Mouse (Mus musculus) lung, postnatal 14 days (tissue): ENCODE measurements around the gene Slc16a7.

ENCODE experiments used
- DNase-seq: peaks from one replicate; pipeline ENCODE4 v3.0.0; 2021

The Slc16a7 gene

GRCm38 (mm10) chr10:125321446-125322428 lies 67.5 kb downstream of the Slc16a7 start:
- DNase-seq, result peak; percentile 50

- DNase-seq, result peak; percentile 24
These were observed 71.9 kb downstream of the Slc16a7 start for GRCm38 (mm10) chr10:125317317-125317716.

- no peak for DNase-seq
These were observed 78.4 kb downstream of the Slc16a7 start for GRCm38 (mm10) chr10:125310855-125311254.

DNA sequence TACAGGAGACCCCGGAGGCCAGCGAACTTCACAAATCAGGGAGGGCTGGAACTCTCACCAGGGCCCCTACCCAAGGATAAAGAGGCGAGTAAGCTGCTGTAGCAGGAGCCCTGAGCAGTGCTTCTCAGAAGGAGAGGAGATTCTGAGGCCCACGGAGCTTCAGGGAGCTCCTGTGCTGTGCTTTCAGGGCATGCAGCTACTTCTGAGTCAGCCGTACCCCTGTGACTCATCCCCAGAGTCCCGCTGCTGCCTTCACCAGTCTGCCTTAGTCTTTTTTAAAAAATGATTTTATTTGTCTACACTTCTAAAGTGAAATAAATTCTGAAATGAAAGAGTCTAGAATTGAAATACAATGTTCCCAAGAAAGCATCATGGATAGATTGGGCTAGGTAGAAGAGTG lies 91.2 kb downstream of the Slc16a7 start:
- DNase-seq, result no peak

- DNase-seq, result no peak
These were observed 98.9 kb downstream of the Slc16a7 start for GRCm38 (mm10) chr10:125290320-125290719.

- no peak for DNase-seq
These were observed 100.7 kb downstream of the Slc16a7 start for GRCm38 (mm10) chr10:125288560-125288959.

DNA sequence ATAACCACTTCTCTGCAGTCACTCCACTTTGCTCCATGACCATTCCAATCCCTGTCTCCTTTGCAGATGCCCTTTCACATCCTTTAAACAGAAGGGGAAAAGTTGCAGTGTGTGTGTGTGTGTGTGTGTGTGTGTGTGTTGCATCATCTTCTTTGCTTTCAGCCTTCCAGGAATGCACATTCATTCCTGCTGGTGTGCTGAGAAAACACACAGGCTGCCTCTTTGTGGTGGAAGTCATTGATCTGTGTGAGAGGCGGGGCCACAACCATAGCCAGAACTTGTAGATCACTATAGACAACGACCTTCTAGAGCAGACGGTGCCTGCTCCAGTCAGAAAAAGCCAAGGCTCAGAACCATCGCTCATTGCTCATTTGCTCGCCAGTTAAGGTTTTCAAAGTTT lies 103.9 kb downstream of the Slc16a7 start:
- DNase-seq, result no peak

DNA sequence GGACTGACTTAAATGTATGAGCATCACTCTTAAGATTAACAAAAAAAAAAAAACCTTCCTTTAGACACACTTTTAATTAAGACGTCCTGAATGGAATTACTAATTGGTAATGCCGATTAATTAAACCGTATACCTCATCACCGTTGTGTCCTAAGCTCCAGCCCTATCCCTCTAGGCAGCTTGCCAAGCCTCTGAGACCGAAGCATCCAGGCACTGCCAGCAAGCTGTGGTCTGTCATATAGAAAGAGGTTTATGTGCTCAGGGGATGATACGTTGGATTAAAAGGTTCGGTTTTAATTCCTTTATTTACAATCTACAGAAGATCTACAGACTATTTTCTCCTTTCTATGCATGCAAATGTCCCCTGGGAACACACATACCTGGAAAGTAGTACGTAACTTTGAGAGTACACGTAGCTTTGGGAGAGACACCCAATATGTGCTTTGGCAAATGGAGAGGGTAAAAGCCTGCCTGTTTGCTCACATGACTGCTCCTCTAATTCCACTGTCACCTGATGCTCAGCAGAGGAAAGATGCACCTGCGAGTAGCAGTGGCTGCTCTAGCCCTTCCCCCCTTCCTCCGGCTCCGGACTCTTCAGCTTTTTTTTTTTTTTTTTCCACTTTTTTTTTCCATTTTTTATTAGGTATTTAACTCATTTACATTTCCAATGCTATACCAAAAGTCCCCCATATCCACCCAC lies 114.0 kb downstream of the Slc16a7 start:
- DNase-seq, result no peak

- DNase-seq, result no peak
These were observed 114.6 kb downstream of the Slc16a7 start for GRCm38 (mm10) chr10:125274519-125275148.

- no peak for DNase-seq
These were observed 115.5 kb downstream of the Slc16a7 start for GRCm38 (mm10) chr10:125273759-125274158.

DNA sequence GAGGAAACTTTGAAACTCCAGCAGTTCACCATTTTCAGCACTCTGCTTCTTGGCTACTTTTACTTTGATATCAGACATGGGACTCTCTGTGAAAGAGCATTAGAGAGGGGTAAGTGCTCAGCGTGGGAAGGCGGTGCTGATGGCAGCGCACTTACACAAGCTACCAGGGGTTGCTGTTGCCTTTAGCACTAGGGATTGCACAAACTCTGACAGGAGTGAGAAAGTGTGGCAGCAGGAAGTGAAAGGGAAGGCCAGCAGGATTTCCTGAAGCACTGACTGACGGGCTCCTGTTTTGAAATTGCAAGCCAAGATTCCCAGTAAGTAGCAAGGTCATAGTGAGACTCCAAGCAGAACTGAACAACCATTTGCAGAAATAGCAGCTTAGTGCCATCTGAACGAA lies 117.8 kb downstream of the Slc16a7 start:
- peak; percentile 5 for DNase-seq

DNA sequence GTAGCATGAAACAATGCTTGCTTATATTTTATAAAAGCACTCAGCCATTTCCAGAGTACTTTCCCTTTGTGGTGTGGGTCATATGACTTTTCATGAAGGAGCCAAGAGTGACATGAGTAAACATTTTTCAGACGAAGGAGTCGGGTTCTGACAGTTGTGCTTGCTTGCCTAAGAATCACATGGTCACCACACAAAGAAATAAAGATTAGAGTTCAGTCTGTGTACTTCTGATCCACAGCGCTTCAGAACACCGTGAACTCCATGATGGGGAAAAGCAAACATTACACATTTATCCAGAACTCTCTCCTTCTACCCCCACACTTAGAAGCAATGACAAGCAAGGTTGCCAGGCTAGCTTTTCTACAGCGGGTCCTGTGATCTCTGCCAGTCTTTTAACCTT lies 119.0 kb downstream of the Slc16a7 start:
- DNase-seq, result no peak

DNA sequence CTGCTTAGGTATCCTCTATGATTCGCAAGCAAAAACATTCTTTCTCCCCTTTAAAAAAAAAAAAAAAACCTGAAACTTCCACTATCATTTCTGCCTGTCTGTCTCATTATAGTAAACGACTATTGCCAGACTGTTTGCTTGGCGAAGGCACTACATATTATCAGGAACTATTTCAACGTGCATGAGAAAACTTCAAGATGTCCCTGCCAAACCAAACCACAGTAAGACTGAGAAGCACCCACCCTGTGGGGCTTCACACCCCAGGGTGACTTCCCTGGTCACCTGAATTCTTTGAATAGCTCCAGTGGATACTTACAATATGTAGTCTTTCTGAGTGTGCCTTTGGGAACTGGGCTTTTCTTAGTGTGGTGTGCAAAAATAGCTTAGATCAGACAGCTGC lies 122.9 kb downstream of the Slc16a7 start:
- DNase-seq, result no peak

- DNase-seq, result peak; percentile 10
These were observed 123.4 kb downstream of the Slc16a7 start for GRCm38 (mm10) chr10:125265901-125266300.

GRCm38 (mm10) chr10:125265467-125265866 lies 123.8 kb downstream of the Slc16a7 start:
- DNase-seq, result peak; percentile 36

DNA sequence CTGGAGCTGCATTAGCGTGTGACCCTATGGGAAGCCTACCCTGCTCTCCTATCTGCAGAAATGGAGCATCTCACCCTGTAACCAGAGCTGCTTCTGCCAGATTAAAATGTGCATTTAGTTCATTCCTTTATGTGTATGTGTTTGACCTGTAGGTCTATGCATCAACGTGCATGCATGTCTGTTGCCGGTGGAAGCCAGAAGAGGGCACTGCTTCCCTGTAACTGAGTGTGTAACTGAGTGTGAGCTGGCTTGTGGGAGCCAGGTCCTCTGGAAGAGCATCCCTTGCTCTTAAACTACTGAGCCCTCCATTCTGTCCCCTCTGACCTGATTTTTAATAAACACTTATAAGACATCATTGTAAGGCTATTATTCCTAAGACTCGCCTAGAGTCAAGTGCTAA lies 124.3 kb downstream of the Slc16a7 start:
- DNase-seq, result peak; percentile 61

- no peak for DNase-seq
These were observed 133.4 kb downstream of the Slc16a7 start for GRCm38 (mm10) chr10:125255904-125256303.

- DNase-seq, result no peak
These were observed 174.7 kb downstream of the Slc16a7 start for GRCm38 (mm10) chr10:125214536-125214935.

DNA sequence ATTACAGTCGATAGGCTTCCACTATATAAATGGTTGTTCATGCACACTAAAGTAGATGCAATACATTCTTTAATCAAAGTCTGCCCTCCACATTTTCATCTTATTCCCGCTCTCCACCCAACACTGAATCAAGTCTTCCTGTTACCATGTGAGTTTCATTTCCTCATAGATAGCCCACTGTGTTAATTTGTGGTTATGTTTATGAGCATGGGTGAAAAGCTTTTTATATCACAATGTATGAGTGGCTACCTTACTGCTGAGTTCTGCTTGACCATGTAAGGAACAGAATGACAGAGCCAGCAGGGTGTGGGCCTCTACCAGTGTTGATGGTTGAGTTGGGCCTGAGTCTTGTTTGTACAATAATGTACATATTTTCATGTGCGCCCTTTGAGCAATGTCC lies 175.5 kb downstream of the Slc16a7 start:
- DNase-seq, result no peak

DNA sequence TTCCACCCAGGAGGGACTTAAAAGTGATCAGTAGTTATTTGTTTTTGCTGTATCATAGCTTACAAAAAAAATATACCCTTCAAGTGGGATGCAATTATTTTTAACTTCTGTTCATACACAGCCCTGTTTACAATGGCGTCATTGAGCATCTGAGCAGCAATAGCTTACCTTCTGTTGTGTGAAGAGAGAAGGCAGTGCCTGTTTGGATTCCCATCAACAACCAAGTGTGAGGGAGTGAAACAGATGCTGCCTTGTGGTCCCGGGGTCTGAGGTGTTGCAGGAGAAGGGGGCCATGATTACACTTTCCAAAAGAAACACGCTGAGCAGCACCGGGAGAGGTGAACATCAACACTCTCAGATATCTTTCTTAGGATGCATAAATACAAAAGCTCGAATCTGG lies 201.7 kb downstream of the Slc16a7 start:
- DNase-seq, result no peak

DNA sequence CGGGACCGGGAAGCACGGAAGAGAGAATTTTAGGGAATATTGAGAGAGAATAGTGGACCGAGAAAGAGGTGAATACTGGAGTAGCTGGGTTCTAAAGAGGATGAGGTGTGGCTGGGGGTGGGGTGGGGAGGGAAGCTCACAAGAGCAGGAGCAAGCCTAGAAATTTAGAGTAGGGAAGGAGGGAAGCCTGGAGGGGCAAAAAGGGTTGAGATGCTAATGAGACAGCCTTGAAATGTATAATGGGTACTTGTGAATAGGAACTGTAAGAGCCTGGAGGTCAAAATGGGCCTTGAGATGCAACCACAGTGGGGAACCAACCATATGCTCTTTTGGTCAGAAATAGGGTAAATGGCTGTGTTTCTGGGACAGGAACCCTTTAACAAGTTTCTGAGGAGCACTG lies 203.9 kb downstream of the Slc16a7 start:
- no peak for DNase-seq

DNA sequence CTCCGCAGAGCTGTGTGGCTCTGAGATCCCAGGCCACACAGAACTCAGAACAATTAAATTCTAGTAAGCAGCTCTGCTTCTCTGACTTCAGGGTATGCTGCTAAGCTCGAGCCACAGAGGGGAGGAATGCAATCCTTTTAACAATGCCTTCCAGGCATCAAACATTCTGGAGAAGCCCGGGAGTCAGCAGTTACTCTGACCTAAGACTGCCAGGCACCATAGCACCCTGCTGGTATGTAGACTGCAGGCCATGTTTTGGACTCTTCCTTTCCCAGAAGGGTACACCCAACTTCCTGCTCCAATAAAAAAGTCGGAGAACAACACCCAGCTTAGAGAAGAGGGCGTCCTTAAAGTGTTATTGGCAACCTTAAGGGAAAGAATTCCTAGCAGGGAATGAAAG lies 205.1 kb downstream of the Slc16a7 start:
- no peak for DNase-seq

DNA sequence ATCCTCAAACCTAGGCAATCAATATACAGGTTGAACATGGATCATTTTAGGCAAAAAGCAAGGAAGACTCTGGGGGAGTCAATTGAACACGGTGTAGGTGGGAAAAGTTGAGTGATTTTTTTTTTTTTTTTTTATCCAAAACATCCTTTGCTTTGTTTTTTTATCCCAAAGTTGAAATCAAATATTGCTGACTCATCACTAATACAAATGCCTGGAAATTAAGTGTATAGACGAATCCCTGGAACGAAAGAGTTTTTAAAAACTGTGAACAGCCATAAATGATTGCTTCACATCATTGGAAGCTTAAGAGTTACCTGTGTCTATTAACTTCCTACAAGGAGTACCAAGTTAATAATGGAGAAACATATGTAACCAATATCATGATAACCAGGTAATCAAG lies 206.7 kb downstream of the Slc16a7 start:
- DNase-seq, result no peak

- DNase-seq, result no peak
These were observed 211.5 kb downstream of the Slc16a7 start for GRCm38 (mm10) chr10:125177782-125178181.
